Mouse (Mus musculus) fibroblast of lung, adult 2 months (primary cell): ENCODE measurements around the gene Cfdp1.

Experiments
- DNase-seq: peaks from one replicate; pipeline ENCODE4 v3.0.0-alpha.2; 2011; ENCODE audit warnings: low read depth

Cfdp1 gene

DNA sequence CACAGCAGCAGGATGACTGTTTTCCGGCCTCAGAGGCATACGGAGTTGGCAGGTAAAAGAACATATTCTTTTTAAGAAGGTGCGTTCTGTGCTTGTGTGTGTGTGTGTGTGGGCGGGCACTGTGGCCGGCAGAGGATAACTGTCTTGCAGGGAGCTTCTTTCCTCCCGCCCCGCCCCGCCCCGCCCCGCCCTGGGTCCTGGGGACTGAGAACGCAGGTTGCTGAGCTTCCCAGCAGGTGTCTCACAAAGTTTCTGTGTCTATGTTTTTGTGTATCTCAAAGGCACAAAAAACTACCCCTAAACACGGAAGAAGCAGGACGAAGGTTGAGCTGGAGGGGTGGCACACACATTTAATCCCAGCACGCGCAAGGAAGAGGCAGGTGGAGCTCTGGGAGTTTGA lies 84.8 kb downstream of the Cfdp1 start:
- no peak for DNase-seq

DNA sequence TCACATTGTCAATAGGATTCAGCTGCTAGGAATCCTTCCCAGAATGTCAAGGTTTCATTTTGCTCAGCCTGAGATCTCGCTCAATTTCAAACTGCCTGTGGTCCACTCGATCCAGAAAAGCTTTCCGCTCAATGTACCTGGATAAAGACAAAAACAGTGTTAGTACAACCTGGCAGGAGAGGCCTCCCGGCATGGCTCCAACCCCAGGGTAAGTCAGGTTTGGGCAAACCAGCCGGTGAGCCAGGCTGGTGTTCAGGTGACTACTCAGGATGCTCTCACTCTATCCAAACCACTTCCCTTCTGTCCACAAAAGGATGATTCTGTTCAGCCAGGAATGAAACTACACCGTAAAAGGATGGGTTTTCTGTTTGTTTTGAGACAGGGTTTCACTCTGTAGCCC lies 85.4 kb downstream of the Cfdp1 start:
- no peak for DNase-seq

DNA sequence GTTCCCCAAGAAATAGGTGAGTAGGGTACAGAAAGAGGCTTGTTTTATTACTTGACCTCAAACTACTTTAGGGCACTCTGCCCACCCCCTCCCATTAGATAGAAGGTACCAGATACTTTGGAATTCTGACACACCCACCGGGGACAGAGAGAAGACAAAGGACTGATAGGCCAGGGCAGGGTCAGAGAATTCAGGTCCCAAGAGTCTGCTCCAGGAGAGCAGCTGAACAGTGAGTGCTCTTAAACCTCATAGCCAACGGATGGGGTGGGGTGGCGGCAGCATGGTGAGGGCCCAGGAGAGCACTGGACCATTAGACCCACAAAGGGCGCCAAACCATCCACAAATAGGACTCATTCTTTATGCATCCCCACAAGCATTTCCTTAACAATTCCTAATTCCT lies 88.5 kb downstream of the Cfdp1 start:
- no peak for DNase-seq

DNA sequence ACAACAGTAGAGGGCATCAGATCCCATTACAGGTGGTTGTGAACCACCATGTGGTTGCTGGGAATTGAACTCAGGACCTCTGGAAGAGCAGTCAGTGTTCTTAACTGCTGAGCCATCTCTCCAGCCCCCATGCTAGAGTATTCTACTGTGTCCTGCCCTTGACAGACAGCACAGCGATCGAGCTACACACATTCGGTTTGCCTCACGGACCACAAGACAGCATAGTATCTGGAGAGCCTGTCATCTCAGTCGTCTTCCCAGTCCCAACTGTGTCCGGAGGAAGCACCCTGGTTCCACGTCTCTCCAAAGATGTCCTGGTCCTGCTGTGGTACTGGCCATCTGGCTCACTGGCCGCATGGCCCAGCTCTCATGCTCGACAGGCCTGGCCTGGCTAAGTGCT lies 89.0 kb downstream of the Cfdp1 start:
- DNase-seq = no peak

DNA sequence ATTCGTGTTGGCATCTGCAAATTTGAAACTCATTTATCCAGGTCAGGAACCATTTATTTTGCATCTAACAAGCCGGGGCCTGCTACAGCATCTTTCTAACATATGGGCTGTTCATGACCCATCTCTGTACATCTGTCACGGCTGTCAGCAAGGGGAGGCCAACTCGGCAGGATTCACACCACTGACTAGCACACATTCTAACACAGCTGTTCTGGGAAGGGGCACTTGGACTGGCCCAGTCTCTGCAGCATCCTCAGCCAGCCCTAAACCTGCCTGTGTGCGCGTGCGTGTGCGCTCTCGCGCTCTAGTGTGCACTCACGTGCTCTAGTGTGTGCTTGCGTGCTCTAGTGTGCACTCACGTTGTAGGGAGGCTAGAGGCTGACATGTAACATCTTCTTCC lies 93.4 kb downstream of the Cfdp1 start:
- DNase-seq = no peak

DNA sequence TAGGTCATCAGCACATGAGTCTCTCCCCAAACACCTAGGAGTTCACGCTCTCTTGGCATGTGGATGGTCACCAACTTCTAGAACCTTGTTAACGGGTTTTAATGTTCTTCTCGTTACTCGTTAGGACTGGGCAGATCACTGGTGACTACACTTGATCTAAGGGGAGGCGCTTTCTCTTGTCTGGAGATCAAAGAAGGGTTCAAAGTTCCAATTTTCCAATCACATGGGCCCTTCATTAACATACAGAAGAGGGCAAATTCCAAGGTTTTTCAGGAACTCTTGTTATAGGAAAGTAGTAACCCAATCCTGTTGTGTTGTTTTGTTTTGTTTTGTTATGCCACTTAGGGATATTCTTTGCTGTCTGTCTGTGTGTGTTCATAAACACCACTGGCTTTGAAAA lies 95.3 kb downstream of the Cfdp1 start:
- DNase-seq = no peak

DNA sequence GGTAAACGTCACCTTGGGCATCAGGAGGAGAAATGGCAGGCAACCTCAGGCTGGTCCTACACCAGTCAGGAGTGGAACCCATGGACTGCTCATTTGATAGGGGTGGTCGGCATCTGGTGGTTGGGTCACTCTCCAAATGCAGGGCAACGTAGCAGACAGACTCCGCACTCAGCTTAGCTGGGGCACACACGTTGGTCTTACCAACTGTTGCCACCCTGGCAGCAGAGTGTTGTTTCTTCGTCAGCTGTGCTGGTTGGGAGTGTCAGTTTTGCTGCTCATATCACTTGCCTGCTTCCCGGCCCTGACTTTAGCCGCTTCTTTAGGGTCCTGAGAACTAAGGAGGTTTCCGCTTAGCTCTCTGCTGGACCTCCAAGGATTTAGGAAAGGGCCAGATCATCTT lies 96.5 kb downstream of the Cfdp1 start:
- no peak for DNase-seq

DNA sequence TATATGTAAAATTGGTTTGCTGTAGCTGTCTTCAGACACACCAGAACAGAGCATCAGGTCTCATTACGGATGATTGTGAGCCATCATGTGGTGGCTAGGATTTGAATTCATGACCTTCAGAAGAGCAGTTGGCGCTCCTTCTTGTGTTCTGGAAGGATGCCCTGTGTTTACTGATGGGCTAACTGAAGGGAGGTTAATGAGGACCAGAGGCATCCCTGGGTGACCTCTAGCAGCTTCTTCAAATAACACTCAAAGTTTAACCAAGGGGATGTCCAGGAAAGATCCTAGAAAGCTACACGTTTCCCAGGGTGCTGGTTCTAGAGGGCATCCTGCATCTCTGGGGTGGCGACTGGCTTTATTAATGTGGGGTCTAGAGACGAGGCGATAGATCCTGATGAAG lies 99.4 kb downstream of the Cfdp1 start:
- DNase-seq = no peak

DNA sequence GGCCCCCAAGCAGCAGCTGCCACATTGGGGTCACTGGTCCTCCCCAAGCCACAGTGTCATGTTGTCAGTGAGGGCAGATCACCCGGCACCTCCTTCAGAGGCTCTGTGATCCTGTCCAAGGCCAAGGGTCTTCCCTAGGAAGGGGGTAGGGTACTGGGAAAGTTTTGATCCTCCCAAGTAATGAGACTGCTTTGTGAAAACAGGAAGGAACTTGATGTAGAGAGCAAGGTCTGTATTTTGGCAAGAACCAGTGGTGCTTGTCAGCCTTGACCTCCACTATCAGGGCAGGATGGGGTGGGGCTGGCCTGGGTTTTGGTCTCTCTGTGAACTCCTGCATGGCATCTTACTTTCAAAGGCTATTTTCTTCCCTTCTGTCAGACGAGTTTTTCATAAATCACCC lies 100.0 kb downstream of the Cfdp1 start:
- DNase-seq = no peak

DNA sequence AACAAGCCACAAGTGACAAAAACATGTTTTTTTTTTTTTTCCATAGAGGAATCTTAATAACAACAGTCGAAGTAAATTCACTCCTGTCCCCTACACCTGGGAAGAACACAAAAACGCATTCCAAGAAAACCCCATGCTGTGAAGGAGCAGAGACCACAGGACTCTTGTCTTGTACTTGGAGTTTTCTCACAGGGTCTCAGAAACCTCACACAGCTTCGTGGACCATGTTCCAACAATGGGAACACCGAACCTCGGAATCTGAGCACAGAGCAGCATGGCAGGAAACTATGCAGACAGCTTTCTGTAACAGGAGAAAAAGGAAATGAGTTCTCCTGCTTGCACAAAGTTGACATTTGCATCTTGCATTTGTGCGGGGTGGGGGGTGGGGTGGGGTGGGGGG lies 105.3 kb downstream of the Cfdp1 start:
- DNase-seq = no peak

DNA sequence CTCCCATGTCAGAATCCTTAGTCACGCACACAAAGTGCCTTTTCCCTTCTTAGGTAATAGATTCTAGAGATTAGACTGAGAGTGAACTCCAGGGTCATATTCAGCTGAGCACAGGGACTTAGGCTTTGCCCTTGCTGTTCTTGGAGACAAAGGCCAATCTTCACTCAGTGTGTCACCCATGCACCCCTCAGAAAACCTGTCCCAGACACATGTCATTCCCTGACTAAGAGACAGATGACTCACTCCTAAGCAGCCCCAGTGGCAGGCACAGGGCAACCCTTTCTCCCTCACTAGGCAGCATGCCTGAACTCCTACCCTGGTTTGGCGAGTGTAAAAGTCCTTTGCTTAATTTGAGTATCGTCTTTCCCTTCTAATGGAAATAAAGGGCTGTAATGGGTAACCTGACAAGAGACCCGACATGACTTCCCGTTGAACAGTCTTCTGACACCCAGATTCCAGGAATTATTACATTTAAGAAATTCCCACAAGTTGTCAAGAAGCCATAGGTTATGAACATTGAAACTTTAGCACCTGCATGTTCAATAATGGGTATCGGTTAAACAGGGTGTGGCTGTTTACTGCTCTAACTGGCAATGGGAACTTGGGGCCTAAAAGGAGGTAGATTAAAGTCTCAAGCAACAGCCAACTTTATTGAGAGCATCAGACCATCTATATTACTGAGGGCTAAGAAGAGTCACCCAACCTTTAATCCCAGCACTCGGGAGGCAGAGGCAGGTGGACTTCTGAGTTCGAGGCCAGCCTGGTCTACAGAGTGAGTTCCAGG lies 106.0 kb downstream of the Cfdp1 start:
- no peak for DNase-seq

DNA sequence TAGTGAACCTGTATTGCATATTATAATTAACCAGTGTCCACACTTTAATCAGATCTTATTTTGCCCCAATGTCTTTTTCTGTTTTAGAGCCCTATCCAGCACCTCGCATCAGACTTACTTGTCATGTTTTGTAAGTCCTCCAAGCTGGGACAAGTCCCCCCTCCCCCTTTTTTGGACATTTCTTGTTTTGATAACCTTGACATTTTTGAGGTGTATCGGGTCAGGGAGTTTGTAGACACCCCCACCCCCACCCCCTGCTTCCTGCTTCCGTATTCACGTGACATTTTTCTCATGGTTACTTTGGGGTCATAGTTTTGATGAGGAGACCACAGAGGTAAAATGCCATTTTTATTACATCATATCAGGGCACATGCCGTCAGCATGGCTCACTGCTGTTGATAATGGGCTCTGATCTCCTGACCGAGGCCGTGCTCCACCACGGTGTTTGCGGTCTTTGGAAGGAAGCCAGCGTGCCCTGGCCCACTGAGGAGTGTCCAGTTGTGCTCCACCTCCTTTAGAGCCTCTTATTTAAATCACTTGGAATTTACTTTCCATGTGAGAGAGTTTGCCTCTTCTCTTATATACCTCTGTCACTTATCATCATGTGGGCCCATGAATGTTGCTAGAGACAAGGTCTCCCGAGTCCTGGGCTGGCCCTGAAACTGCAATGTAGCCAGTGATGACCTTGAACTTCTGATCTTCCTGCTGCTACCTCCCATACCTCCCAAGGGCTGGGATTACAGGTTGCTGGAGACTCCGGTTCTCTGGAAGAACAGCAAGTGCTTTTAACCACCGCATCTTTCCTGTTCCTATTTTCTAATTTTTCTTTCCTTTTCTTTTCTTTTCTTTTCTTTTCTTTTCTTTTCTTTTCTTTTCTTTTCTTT lies 107.3 kb downstream of the Cfdp1 start:
- DNase-seq = no peak

DNA sequence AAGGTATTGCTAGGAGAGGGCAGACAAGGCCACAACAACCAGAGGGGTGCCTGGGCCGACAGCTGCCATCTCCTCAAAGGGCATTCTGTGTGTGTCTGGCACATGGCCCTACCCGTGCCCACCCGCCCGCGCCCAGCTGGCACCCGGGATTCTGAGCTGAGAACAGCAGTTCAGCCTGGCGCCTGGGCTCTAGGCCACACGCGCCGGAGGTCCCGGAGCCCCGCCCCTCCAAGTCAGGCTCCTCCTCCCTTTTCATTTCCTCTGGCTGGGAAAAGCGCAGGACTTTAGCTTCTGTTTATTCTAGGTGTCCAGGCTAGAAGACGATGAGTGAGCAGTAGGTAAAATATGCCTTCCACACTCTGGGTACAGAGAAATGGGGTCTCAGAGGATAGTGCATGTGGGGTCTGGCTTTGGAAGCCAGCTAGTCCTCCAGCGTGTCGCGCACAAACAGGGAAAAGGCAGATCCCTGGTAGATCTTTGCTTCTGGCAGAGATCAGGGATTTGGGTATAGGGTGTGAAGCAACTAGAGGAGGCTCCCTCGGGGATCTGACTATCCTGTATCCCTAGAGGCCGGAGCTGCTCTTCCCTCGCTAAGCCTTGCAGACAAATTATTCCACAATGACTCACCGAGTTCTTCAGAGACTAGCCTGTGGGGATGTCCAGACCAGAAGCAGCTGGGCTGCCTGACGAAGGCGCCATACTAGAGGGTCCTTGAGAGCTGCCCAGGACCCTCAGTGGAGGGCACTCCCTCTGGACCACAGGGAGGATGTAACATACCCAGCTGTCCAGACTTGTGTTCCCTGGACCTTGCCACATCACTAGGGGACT lies 108.3 kb downstream of the Cfdp1 start:
- DNase-seq = peak; percentile 66

DNA sequence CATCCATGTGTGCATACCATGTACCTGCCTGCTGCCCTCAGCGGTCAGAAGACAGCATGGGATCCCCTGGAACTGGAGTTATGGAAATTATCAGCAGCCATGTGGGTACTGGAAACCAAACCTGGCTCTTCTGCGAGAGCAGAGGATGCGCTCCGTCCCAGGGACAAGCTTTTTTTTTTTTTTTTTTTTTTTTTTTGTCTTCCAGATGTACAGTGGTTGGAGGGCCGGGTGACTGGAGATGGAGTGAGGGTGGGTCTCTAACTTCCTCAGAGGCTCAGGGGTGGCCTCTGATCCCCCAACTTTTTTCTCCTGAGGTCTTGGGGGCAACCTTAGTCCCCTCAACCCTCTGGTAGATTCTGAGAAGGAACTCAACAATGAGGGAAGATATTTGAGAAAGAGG lies 109.0 kb downstream of the Cfdp1 start:
- DNase-seq = no peak

DNA sequence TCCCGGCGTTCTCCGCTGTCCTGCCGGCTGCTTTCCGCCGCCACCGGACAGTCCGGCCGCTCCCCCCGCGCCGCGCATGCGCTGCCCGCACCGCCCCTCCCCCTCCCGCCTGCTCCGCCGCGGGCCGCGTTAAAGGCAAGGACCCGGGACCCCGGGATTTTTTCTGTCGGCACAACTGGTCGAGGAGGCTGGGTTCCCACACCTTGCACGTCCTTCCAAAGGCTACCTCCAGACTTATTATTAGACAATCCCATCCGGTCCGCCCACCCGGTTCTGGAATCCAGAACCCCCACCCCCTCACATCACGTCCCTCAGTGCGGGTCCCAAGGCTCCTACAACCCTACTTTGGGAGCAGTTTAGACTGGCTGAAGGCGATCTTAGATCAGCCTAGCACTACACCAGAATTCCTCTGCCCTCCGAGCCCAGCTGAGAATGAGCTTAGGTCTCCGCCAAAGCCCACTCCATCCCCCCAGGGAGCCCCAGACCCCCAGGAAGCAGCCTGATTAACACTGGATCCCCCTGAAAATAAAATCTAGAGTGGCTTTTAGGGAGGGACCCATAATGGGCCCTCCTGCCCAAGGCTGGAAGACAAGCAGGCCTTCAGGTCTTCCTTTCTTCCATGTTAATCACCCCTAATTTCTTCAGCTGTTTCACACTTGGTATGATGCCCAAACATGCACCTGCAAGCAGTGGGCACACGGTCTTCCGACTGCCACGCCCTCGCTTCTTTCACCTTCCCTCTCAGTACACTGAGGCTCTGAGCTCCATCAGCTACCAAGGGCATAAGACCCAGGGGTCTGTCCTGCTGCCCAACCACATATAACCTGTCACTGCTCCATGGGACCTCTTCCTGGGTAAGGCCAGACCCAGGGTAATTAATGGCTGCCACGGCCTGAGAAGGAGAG lies 110.0 kb downstream of the Cfdp1 start, which contains the start of gene Bcar1:
Gene Bcar1, minus strand, starts transcription at position 18 of the 905 bp plus-strand sequence.
- DNase-seq = no peak

DNA sequence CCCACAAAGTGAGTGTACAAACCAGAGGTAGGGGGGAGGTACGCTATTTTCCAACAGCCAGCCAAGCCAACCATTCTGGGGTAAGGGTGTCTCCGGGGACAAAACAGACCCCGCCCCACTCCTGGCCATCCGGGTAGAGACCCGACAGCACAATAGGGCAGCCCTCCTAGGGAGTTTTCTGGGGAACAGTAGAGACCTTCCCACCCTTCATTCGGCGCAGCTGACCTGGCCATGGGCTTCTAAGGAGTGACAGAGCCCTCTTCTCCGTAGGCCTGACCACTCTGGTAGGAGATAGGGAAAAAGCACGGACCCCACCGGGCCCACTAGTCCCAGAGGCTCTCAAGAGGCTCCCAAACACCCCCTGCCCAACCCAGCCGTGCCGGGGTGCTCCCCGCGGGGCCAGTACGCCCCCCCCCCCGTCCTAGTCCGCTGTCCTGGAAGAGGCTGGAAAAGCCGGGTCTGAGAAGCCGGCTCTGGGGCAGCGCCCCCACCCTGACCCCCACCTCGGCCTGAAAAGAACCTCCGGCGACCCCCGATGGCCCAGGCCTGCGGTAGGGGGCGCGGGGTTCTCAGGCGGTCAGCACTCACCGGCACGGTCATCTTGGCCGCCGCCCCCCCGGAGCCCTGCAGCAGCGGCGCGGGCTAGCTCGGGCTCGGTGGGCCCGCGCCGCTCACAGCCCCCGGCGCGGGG lies 110.8 kb downstream of the Cfdp1 start:
- no peak for DNase-seq

DNA sequence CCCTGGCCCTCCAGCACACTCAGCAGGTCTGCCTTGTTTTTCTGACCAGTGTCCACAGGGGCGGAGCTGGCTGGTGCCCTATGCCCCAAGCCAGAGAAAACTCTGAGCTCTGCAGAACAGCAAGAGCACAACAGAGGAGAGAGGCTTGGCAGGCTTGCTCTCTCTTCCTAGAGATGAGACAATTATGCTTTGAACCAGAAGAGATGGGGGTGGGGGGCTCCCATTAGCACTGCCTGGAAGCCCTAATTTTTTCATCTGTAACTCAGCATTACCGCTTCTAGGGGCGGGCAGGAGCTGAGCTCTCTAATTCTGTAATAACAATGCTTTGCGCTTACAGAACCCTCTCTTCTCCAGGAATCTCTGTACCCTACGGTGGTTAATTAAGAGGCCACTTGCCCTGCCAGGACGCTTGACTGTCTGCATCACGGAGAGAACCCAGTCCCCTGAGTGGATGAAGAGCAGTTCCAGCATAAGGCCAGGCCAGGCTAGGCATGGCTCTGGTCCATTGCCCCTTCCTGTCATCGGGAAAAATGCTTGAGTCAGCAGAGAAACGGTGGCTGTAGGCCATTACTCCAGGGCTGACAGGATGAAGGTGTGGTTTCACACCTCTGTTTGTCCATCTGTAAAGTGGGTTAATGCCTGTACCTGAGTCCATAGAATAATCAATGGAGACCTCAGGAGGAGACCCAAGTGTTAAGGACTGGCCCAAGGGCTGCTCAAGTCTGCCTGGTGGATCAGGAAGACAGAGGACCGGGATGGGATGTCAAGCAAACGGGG lies 111.6 kb downstream of the Cfdp1 start:
- DNase-seq = no peak

DNA sequence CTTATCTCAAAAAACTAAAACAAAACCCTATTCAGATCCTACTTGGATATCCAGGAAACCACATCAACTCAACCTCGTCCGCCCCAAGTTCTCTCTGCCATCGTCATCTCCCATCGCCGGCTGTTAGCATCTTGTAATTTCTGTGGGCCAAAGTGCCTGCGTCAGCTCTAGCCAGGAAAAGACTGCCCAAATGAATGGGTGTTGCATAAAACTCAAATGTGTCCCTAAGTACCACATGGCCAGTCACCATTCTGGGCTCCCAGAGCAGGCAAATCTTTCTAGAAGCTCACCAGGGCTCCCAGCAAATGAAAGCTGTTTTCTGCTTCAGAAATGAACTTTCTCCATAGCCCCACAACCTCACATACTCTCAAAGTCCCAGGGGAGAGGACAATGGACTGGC lies 112.5 kb downstream of the Cfdp1 start:
- no peak for DNase-seq

DNA sequence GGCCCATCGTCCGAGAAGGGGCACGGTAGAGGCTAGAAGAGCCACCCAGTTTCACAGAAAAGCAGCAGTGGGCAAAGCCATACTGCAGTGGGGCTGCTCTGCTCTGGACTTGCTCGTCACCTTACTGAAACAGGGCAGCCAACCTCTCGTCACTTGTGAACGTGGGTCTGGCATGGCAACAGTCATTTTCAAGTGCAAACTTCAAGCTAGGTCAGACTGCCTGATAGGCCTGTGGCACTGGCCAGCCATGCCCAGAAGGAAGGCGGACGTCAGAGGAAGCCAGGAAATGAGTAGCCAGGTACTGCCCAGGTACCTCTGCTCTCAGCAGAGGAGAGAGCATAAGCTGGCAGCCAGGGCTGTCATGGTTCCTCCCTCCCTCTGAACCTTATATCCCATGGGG lies 113.1 kb downstream of the Cfdp1 start:
- DNase-seq = no peak

DNA sequence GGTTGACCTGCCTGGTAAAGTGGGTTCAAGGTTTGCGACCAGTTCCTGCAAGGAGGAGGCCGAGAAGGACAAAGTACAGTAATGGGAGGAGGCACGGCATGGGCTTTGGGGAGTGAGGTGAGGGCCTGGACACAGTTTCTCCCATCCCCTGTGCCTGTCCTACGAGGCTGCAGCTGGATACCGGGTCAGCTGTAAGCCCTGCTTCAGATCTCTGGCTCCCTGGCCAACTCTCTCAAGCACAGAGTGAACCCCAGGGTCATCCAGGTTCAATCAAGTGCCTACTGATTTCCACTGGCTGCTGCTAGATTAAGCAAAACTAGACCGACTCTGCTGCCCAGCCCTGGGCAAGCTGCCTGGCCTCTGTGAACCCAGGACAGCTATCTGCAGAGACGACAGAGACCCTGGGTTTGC lies 113.8 kb downstream of the Cfdp1 start:
- DNase-seq = no peak
